Mouse (Mus musculus) G1E (cell line): ENCODE results near the gene Htra2. TPM values are rescaled to one million over a fixed set of nuclear protein-coding genes. Genes with fewer than 3 reads are reported as not detected.

ENCODE experiments used
- ATAC-seq: 2 replicates; pipeline ENCODE4 v1.8.0; 2016; ENCODE audit warnings: mild to moderate bottlenecking; ENCODE audit not compliant: insufficient number of reproducible peaks, poor library complexity, low FRiP score, severe bottlenecking; ENCODE audit errors: extremely low read depth
- DNase-seq: peaks from one replicate; pipeline ENCODE4 v3.0.0; 2012; ENCODE audit warnings: low spot score
- H3K27me3 ChIP-seq: 2 replicates; pipeline ENCODE4 v1.6.1; 2012; ENCODE audit warnings: mild to moderate bottlenecking, low read length, inconsistent platforms; ENCODE audit not compliant: insufficient read depth
- H3K36me3 ChIP-seq: replicated peaks from 2 replicates; pipeline ENCODE3; 2012; ENCODE audit warnings: mild to moderate bottlenecking, inconsistent platforms
- H3K4me1 ChIP-seq: 2 replicates; pipeline ENCODE4 v1.6.1; 2012; ENCODE audit warnings: low read depth, low read length, inconsistent platforms, mixed read lengths; ENCODE audit not compliant: insufficient read depth
- H3K4me3 ChIP-seq: 2 replicates; pipeline ENCODE4 v1.5.1; 2012; ENCODE audit warnings: low read depth, mild to moderate bottlenecking, inconsistent platforms, low read length, moderate library complexity, mixed read lengths
- H3K9me3 ChIP-seq: replicated peaks from 2 replicates; pipeline ENCODE4 v1.6.1; 2012; ENCODE audit warnings: inconsistent platforms
- CTCF ChIP-seq: IDR thresholded peaks from 2 replicates; pipeline ENCODE4 v1.5.1; 2012; ENCODE audit warnings: low read depth, low read length, inconsistent platforms, mixed read lengths
- GATA1 ChIP-seq: IDR thresholded peaks from 2 replicates; pipeline ENCODE4 v1.6.1; 2012; ENCODE audit warnings: borderline replicate concordance, low read length, inconsistent platforms, mixed read lengths
- GATA2 ChIP-seq: IDR thresholded peaks from 2 replicates; pipeline ENCODE4 v1.6.1; 2012; ENCODE audit warnings: low read depth, low read length, inconsistent platforms, borderline replicate concordance
- POLR2AphosphoS5 ChIP-seq: IDR thresholded peaks from 2 replicates; pipeline ENCODE4 v1.6.1; 2012; ENCODE audit warnings: low read depth, low read length, inconsistent platforms; ENCODE audit not compliant: insufficient replicate concordance
- TAL1 ChIP-seq: conservative IDR thresholded peaks from 2 replicates; pipeline ENCODE4 v1.6.1; 2012; ENCODE audit warnings: low read depth, low read length, inconsistent platforms, mixed read lengths
- polyA plus RNA-seq: library from polyadenylated mRNA; stranded (reverse); fragments of >175 nt; gene quantifications from 2 replicates; pipeline ENCODE4 v1.2.3, GENCODE M21; 2012
- total RNA-seq, 2 experiments: library from RNA; stranded (forward) in 1 of 2; stranded (reverse) in 1 of 2; fragments of 200-1000 nt in 1 of 2; fragments of >200 nt in 1 of 2; fragmentation: Nextera tagmentation in 1 of 2; gene quantifications; 2 replicates each; pipeline ENCODE4 v1.2.3; 2014 to 2017

Htra2 gene
- 36.0 and 39.9 TPM in 2 replicates for total RNA-seq (2014; fragmentation: Nextera tagmentation)
- total RNA-seq (2017): 36.7 and 47.0 TPM in 2 replicates
- polyA plus RNA-seq: 35.6 and 36.5 TPM in 2 replicates

DNA sequence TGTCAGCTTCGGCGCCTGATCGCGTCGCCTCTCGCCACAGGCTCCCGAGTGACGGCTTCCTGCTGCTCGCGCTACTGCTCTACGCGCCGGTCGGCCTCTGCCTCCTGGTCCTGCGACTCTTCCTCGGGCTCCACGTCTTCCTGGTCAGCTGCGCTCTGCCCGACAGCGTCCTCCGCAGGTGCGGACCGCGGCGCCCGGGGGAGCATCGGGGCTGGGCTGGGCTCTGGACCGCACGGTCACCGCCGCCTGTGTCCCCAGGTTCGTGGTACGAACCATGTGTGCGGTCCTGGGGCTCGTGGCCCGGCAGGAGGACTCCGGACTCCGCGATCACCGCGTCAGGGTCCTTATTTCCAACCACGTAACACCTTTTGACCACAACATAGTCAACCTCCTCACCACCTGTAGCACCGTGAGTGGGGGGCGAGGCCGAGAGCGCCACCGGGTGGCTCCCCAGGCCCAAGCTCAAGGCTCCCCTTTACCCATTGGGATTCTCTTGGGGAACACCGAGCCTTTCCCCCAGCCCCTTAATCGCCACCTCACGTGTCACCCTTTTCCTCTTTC is at the start of gene Htra2:
TSS of gene Htra2 (minus strand) at position 403 of the 561 bp plus-strand sequence.
- H3K9me3 ChIP-seq: no peaks in the 10 kb centered on the region
- peaks cover 54% of the 10 kb centered on the region for H3K4me1 ChIP-seq
- peak within 1 kb of the TSS; percentile 95 for H3K4me3 ChIP-seq
- peaks cover 76% of the 10 kb centered on the region for H3K36me3 ChIP-seq
- no peak for DNase-seq
- no peak for ATAC-seq
- no peaks in the 10 kb centered on the region for H3K27me3 ChIP-seq
- TF ChIP-seq GATA1 (no peak), TAL1 (no peak), CTCF (no peak), POLR2AphosphoS5 (no peak), GATA2 (no peak)

GRCm38 (mm10) chr6:83104158-83104557 is 49.1 kb upstream of the Htra2 start:
- H3K9me3 ChIP-seq: no peaks in the 10 kb centered on the region
- ATAC-seq (no peak), DNase-seq (no peak)
- H3K4me1 ChIP-seq: peaks cover 53% of the 10 kb centered on the region
- TF ChIP-seq CTCF (no peak), GATA1 (no peak), POLR2AphosphoS5 (no peak), GATA2 (no peak), TAL1 (no peak)
- peaks cover 60% of the 10 kb centered on the region for H3K36me3 ChIP-seq
- no peaks in the 10 kb centered on the region for H3K27me3 ChIP-seq
- H3K4me3 ChIP-seq: no peak overlapping the region

DNA sequence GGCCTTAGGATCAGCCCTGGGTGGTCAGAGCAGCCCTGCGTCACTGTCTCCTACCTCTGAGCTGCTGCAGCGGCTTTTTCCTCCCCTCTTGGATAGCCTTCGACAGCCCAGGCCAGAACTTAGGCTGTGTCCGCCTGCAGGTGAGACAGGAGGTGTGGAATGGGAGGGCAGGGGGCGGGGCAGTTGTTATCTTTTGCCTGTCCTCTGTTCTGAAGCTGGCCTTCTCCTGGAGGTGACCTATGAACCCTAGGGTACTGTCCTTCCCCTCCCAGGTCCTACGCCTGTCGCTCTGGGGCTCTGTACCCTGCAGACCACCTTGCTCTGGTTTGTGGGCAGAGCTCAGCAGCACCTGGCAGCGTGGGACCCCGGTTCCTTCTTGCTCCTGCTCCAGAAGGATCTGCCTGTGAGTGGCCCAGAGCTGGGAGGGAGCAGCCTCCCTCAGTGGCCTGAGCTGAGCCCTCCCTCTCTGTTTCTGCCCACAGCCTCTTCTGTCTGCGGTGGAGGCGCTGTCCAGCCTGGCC is 48.1 kb upstream of the Htra2 start:
- H3K9me3 ChIP-seq: no peaks in the 10 kb centered on the region
- TF ChIP-seq TAL1 (no peak), GATA1 (no peak), POLR2AphosphoS5 (no peak), CTCF (no peak), GATA2 (no peak)
- H3K27me3 ChIP-seq: no peaks in the 10 kb centered on the region
- H3K4me3 ChIP-seq: peak overlapping the region; percentile 99; the same call in 1 of the 2 replicates
- DNase-seq (no peak), ATAC-seq (no peak)
- H3K4me1 ChIP-seq: peaks cover 47% of the 10 kb centered on the region
- peaks cover 54% of the 10 kb centered on the region for H3K36me3 ChIP-seq

DNA sequence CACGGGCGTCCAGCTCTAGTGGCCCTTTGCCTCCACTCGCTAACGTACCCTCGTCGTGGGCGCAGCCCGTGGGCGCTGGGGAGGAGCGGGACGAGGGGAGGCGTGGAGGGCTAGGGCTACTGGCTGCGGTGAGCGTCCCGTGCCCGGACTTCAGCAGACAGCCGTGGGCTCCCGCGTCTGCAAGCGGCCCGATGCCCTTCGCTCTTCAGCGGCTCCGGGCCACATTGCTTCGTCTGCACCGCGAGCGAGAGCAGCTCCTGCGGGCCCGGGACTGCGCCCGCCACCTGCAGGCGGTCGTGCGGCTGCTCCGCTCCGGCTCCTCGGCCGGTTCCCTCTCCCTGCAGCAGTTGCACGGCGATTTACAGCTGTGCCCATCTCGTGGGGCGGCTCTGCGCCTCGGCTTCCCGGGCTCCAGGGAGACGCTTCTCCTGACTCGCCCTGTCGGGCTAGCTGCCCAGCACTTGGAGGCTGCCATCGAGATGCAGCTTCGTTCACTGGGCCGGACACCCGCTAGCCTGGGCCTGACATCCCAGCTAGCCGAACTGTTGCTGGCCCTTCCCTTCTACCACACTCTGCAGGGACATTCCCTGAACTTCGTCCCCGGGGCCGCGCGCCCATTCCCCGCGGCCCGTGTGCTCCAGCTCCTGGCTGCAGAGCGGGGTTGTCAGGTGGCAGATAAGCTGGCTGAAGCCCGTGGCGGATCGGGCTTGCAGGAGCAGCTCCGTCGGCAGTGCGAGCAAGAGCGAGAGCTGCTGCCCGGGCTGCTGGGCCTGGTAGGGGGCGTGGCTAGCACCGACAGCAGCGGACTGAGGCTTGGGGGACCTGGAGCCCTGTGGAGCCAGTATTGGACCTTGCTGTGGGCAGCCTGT is 46.8 kb upstream of the Htra2 start:
- Histone ChIP-seq H3K9me3 (no peaks in the 10 kb centered on the region), H3K36me3 (peaks cover 41% of the 10 kb centered on the region), H3K4me3 (peak overlapping the region; percentile 99), H3K4me1 (peaks cover 34% of the 10 kb centered on the region), H3K27me3 (no peaks in the 10 kb centered on the region)
- peak; percentile 37; the same call in 1 of the 2 replicates for ATAC-seq
- peak; percentile 71 for DNase-seq
- TF ChIP-seq GATA2 (no peak), GATA1 (no peak), CTCF (no peak; the same call in 1 of the 2 replicates)

DNA sequence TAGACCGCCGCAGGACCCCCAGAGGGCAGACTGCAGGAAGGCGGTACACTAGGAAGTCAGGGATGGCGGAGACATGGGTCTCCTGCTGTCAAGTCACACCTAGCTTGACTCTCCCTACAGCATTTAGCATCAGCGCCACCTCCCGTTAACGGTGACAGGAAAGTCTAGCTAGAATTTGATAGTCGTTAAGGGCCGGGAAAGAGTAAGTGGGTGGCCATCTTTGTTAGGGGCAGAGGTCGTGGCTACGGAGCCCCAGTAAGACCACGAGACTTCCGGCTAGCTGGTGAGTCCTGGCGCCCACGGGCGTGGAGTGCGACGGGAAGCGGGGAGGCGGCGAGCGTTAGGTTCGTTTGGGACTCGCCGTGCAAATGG is 46.2 kb upstream of the Htra2 start, which contains the start of the genes Ccdc142 and Gm42688:
TSS of gene Ccdc142 (plus strand) at position 286 of the 372 bp plus-strand sequence.
TSS of gene Gm42688 (plus strand) at position 302 of the 372 bp plus-strand sequence.
- Histone ChIP-seq H3K27me3 (no peaks in the 10 kb centered on the region), H3K4me1 (peaks cover 33% of the 10 kb centered on the region), H3K4me3 (peak within 1 kb of the TSS; percentile 99), H3K36me3 (peaks cover 36% of the 10 kb centered on the region), H3K9me3 (no peaks in the 10 kb centered on the region)
- no peak for TF ChIP-seq GATA2
- no peak for TF ChIP-seq POLR2AphosphoS5
- TF ChIP-seq GATA1: no peak
- TF ChIP-seq TAL1: no peak
- no peak for TF ChIP-seq CTCF
- ATAC-seq (peak; percentile 90), DNase-seq (peak; percentile 74)

DNA sequence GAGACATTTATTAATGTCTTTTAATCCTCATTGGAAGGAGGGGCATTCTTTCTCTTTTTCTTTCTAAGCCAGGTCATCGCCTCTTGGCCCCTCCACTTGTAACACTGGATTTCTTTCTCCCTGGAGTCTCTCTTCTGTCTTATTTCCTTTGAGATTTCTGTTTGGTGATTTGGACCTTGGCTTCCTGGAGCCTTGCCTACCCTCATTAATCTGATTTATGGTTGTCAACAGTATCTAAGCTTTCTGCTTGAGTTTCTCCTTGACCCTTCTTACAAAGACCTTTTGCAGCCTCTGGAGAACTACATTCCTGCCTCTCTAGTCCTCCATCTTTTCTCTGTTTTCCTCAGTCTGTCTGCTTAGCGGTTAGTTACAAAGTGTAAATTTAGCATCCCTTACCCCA is 43.3 kb upstream of the Htra2 start:
- Histone ChIP-seq H3K4me3 (no peak overlapping the region), H3K9me3 (peaks cover 5% of the 10 kb centered on the region), H3K4me1 (peaks cover 27% of the 10 kb centered on the region), H3K36me3 (peaks cover 12% of the 10 kb centered on the region), H3K27me3 (peaks cover 10% of the 10 kb centered on the region; the same call in 1 of the 2 replicates)
- ATAC-seq: no peak
- DNase-seq: no peak
- TF ChIP-seq CTCF: no peak
- no peak for TF ChIP-seq TAL1
